Mouse (Mus musculus): ENCODE measurements at regions not wholly inside any gene's neighbourhood (a gene's known extent, or its start where the extent isn't known, plus 50 kb on each side); places are given as distances from the start of the nearest gene placed in this dataset.

DNA sequence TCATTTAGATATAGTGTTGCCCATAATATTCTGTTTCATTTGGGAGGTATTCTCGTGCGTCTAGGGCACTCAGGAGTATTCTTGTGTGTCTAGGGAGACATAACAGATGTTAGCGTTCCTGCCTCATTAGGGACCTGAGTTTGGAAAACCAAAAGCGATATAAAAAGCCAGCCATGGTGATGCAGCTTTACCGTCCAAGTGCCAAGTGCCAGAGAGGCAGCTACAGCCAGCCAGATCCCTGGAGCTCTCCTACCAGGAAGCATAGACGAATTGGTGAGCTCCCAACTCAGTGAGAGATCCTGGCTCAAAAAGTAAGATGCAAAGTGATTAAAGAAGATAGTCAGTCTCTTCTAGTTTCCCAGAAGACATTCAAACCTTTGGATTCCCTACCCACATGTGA lies 308.3 kb upstream of the Sox9 start:
- H3K79me2 ChIP-seq (ENCODE audit: control insufficient read depth, insufficient read depth, low read length, poor library complexity), result no peaks in the 10 kb centered on the region
- H3K36me3 ChIP-seq (ENCODE audit: control insufficient read depth in 1 of 2, insufficient read depth in 2 of 2, low read length in 2 of 2), result no peaks in the 10 kb centered on the region
- no peak for DNase-seq (ENCODE audit: low read depth, low spot score)
- H3K27ac ChIP-seq (ENCODE audit: control insufficient read depth, low read depth, low read length), result no peak overlapping the region
- no peak for TF ChIP-seq USF1 (IDR thresholded peaks at IDR 0.05; ENCODE audit: low read depth, low read length)
- no peak for TF ChIP-seq MAFK (IDR thresholded peaks at IDR 0.05; ENCODE audit: borderline replicate concordance, low read depth, low read length)
- no peak for TF ChIP-seq NELFE (IDR thresholded peaks at IDR 0.05; ENCODE audit: low read depth, low read length)
- no peak for TF ChIP-seq MAX (IDR thresholded peaks at IDR 0.05; ENCODE audit: low read length)
- TF ChIP-seq POLR2AphosphoS2 (IDR thresholded peaks at IDR 0.05; ENCODE audit: low read length), result no peak
- no peak for TF ChIP-seq SIN3A (IDR thresholded peaks at IDR 0.05; ENCODE audit: low read length)
- no peak for TF ChIP-seq ZC3H11A (IDR thresholded peaks at IDR 0.05; ENCODE audit: low read depth, low read length)
- TF ChIP-seq MYC (IDR thresholded peaks at IDR 0.05; ENCODE audit: low read depth, low read length), result no peak
- TF ChIP-seq TCF12 (IDR thresholded peaks at IDR 0.05; ENCODE audit: low read depth, low read length), result no peak
- TF ChIP-seq ZKSCAN1 (IDR thresholded peaks at IDR 0.05; ENCODE audit: low read depth, low read length), result no peak
- no peak for TF ChIP-seq MXI1 (IDR thresholded peaks at IDR 0.05; ENCODE audit: low read depth, low read length)
- TF ChIP-seq NRF1 (IDR thresholded peaks at IDR 0.05; ENCODE audit: insufficient read depth, low read depth, low read length, poor library complexity, severe bottlenecking), result no peak
- TF ChIP-seq ELF1 (IDR thresholded peaks at IDR 0.05; ENCODE audit: low read depth, low read length), result no peak
- no peaks in the 10 kb centered on the region for H3K27me3 ChIP-seq (ENCODE audit: control insufficient read depth in 1 of 2, insufficient read depth in 2 of 2, low read length in 2 of 2)
- no peak overlapping the region for H3K9ac ChIP-seq (ENCODE audit: control insufficient read depth, low read depth, low read length, poor library complexity, severe bottlenecking)
- H3K9me3 ChIP-seq (replicated peaks; ENCODE audit: insufficient read depth, low read length), result no peaks in the 10 kb centered on the region; the same call in 1 of the 2 replicates
- no peak overlapping the region for H3K4me3 ChIP-seq (ENCODE audit: control insufficient read depth in 1 of 2, insufficient read depth in 1 of 2, low read depth in 2 of 2, low read length in 2 of 2)
- H3K4me1 ChIP-seq (ENCODE audit: control insufficient read depth in 1 of 2, insufficient read depth in 2 of 2, low read length in 2 of 2), result no peaks in the 10 kb centered on the region

GRCm38 (mm10) chr11:112480360-112480759 lies 301.7 kb upstream of the Sox9 start:
- H3K9me3 ChIP-seq (replicated peaks; ENCODE audit: insufficient read depth, low read length), result no peaks in the 10 kb centered on the region
- H3K27ac ChIP-seq (ENCODE audit: control insufficient read depth, low read depth, low read length), result no peak overlapping the region
- no peak overlapping the region for H3K9ac ChIP-seq (ENCODE audit: control insufficient read depth, low read depth, low read length, poor library complexity, severe bottlenecking)
- no peak for DNase-seq (ENCODE audit: low read depth, low spot score)
- H3K4me3 ChIP-seq (ENCODE audit: control insufficient read depth in 1 of 2, insufficient read depth in 1 of 2, low read depth in 2 of 2, low read length in 2 of 2), result no peak overlapping the region
- no peaks in the 10 kb centered on the region for H3K4me1 ChIP-seq (ENCODE audit: control insufficient read depth in 1 of 2, insufficient read depth in 2 of 2, low read length in 2 of 2)
- no peaks in the 10 kb centered on the region for H3K36me3 ChIP-seq (ENCODE audit: control insufficient read depth in 1 of 2, insufficient read depth in 2 of 2, low read length in 2 of 2)
- TF ChIP-seq CTCF (IDR thresholded peaks at IDR 0.05 in 2 of 3, conservative IDR thresholded peaks at IDR 0.05 in 1 of 3; ENCODE audit: control insufficient read depth in 1 of 3, insufficient read depth in 1 of 3, low read depth in 2 of 3, low read length in 3 of 3, poor library complexity in 1 of 3, severe bottlenecking in 1 of 3), result no peak
- no peak for TF ChIP-seq BHLHE40 (IDR thresholded peaks at IDR 0.05; ENCODE audit: borderline replicate concordance, low read depth, low read length)
- TF ChIP-seq MEF2A (IDR thresholded peaks at IDR 0.05; ENCODE audit: extremely low read depth, insufficient replicate concordance, low read depth, low read length, poor library complexity, severe bottlenecking), result no peak
- no peak for TF ChIP-seq MAX (IDR thresholded peaks at IDR 0.05; ENCODE audit: low read length)
- no peak for TF ChIP-seq GATA1 (IDR thresholded peaks at IDR 0.05; ENCODE audit: low read depth, low read length)
- no peak for TF ChIP-seq E2F4 (IDR thresholded peaks at IDR 0.05; ENCODE audit: borderline replicate concordance, low read depth, low read length)
- TF ChIP-seq ZNF384 (IDR thresholded peaks at IDR 0.05; ENCODE audit: low read depth, low read length), result no peak
- no peak for TF ChIP-seq ZC3H11A (IDR thresholded peaks at IDR 0.05; ENCODE audit: low read depth, low read length)
- no peak for TF ChIP-seq RCOR1 (IDR thresholded peaks at IDR 0.05; ENCODE audit: low read depth, low read length)
- no peak for TF ChIP-seq MAFK (IDR thresholded peaks at IDR 0.05; ENCODE audit: borderline replicate concordance, low read depth, low read length)
- no peak for TF ChIP-seq ELF1 (IDR thresholded peaks at IDR 0.05; ENCODE audit: low read depth, low read length)
- no peak for TF ChIP-seq SIN3A (IDR thresholded peaks at IDR 0.05; ENCODE audit: low read length)
- TF ChIP-seq TCF12 (IDR thresholded peaks at IDR 0.05; ENCODE audit: low read depth, low read length), result no peak
- TF ChIP-seq TAL1 (IDR thresholded peaks at IDR 0.05; ENCODE audit: low read length), result no peak
- no peak for TF ChIP-seq GABPA (IDR thresholded peaks at IDR 0.05; ENCODE audit: low read depth, low read length)
- no peak for TF ChIP-seq NRF1 (IDR thresholded peaks at IDR 0.05; ENCODE audit: insufficient read depth, low read depth, low read length, poor library complexity, severe bottlenecking)
- no peak for TF ChIP-seq ZMIZ1 (IDR thresholded peaks at IDR 0.05; ENCODE audit: low read depth, low read length)
- no peak for TF ChIP-seq KAT2A (conservative IDR thresholded peaks at IDR 0.05; ENCODE audit: low read depth, low read length)
- no peak for TF ChIP-seq POLR2AphosphoS5 (IDR thresholded peaks at IDR 0.05; ENCODE audit: borderline replicate concordance, low read depth, low read length)
- H3K79me2 ChIP-seq (ENCODE audit: control insufficient read depth, insufficient read depth, low read length, poor library complexity), result no peaks in the 10 kb centered on the region
- H3K27me3 ChIP-seq (ENCODE audit: control insufficient read depth in 1 of 2, insufficient read depth in 2 of 2, low read length in 2 of 2), result no peaks in the 10 kb centered on the region
